Mouse (Mus musculus) midbrain, embryonic 13.5 days (tissue): Measurements from ENCODE around the gene Cyp3a57. TPM values are rescaled to one million over a fixed set of nuclear protein-coding genes. Genes with fewer than 3 reads are reported as not detected.

Source experiments
- ATAC-seq: fragments of 200-750 bp; cut with Nextera tagmentation; 2 replicates; pipeline ENCODE4 v1.8.0; 2017; ENCODE audit warnings: mild to moderate bottlenecking, moderate TSS enrichment, moderate library complexity
- H3K27ac ChIP-seq: fragments of 300-500 bp; sonication (generic); 2 replicates; pipeline ENCODE4 v1.5.1; 2015; ENCODE audit warnings: inconsistent platforms, mild to moderate bottlenecking, moderate library complexity
- H3K27me3 ChIP-seq: fragments of 300-500 bp; sonication (generic); 2 replicates; pipeline ENCODE4 v1.6.1; 2015; ENCODE audit warnings: mild to moderate bottlenecking, inconsistent platforms
- H3K36me3 ChIP-seq: fragments of 300-500 bp; sonication (generic); 2 replicates; pipeline ENCODE4 v1.6.1; 2015; ENCODE audit warnings: mild to moderate bottlenecking, inconsistent platforms
- H3K4me1 ChIP-seq: fragments of 300-500 bp; sonication (generic); replicated peaks from 2 replicates; pipeline ENCODE4 v1.6.1; 2015; ENCODE audit warnings: inconsistent platforms
- H3K4me2 ChIP-seq: fragments of 300-500 bp; sonication (generic); replicated peaks from 2 replicates; pipeline ENCODE4 v1.6.1; 2015; ENCODE audit warnings: moderate library complexity, mild to moderate bottlenecking, inconsistent platforms
- H3K4me3 ChIP-seq: fragments of 300-500 bp; sonication (generic); replicated peaks from 2 replicates; pipeline ENCODE4 v1.5.1; 2015; ENCODE audit warnings: mild to moderate bottlenecking, inconsistent platforms
- H3K9ac ChIP-seq: fragments of 300-500 bp; sonication (generic); replicated peaks from 2 replicates; pipeline ENCODE4 v1.6.1; 2015; ENCODE audit warnings: mild to moderate bottlenecking, inconsistent platforms
- H3K9me3 ChIP-seq: fragments of 300-500 bp; sonication (generic); 2 replicates; pipeline ENCODE4 v1.6.1; 2016; ENCODE audit warnings: mild to moderate bottlenecking, inconsistent platforms
- WGBS: fragments of 180-500 bp; shearing (Covaris S2); methylation state at CpG from one replicate; pipeline ENCODE4 v1.1.7; 2015; 5-methylcytosine and 5-hydroxymethylcytosine counted together
- polyA plus RNA-seq: library from polyadenylated mRNA; unstranded; fragments of >200 nt; fragmentation: Nextera tagmentation; extraction: Ambion mirVana; gene quantifications from 2 replicates; pipeline ENCODE4 v1.2.1, GENCODE M21; 2015

Gene Cyp3a57
- polyA plus RNA-seq, 1 experiment from 2014 or later = not detected

- H3K9ac ChIP-seq = no peak overlapping the region
- H3K9me3 ChIP-seq = peaks cover 28% of the 10 kb centered on the region
- H3K4me2 ChIP-seq = no peak overlapping the region
- H3K36me3 ChIP-seq = no peaks in the 10 kb centered on the region
- H3K27me3 ChIP-seq = no peaks in the 10 kb centered on the region
- ATAC-seq = no peak
- no peak overlapping the region for H3K4me3 ChIP-seq
- no peak overlapping the region for H3K27ac ChIP-seq
- no peaks in the 10 kb centered on the region for H3K4me1 ChIP-seq
Observed at GRCm38 (mm10) chr5:145431004-145431403, 85.9 kb downstream of the Cyp3a57 start.

- H3K4me2 ChIP-seq = no peak overlapping the region
- peaks cover 31% of the 10 kb centered on the region for H3K9me3 ChIP-seq
- no peak overlapping the region for H3K27ac ChIP-seq
- H3K9ac ChIP-seq = no peak overlapping the region
- H3K27me3 ChIP-seq = no peaks in the 10 kb centered on the region
- no peaks in the 10 kb centered on the region for H3K36me3 ChIP-seq
- H3K4me1 ChIP-seq = no peaks in the 10 kb centered on the region
- no peak overlapping the region for H3K4me3 ChIP-seq
- ATAC-seq = no peak
- WGBS = 82% methylated on average over 1 of the region's 1 CpGs
Observed at GRCm38 (mm10) chr5:145433688-145434087, 88.6 kb downstream of the Cyp3a57 start.

Other genes starting within 250 kb of the Cyp3a57 start
- 51.3 and 64.1 TPM in 2 replicates for gene Arpc1b, start 231.1 kb upstream of the Cyp3a57 start, polyA plus RNA-seq
- gene Pdap1, start 205.0 kb upstream of the Cyp3a57 start, polyA plus RNA-seq = 131 TPM in 2 replicates
- gene Bud31, start 204.9 kb upstream of the Cyp3a57 start, polyA plus RNA-seq = 228 and 231 TPM in 2 replicates
- gene Ptcd1, start 178.2 kb upstream of the Cyp3a57 start, polyA plus RNA-seq = 22.1 and 22.8 TPM in 2 replicates
- gene Cpsf4, start 178.1 kb upstream of the Cyp3a57 start, polyA plus RNA-seq = 57.2 and 58.9 TPM in 2 replicates
- gene Atp5j2, start 153.2 kb upstream of the Cyp3a57 start, polyA plus RNA-seq = 677 and 698 TPM in 2 replicates
- 13.8 and 15.0 TPM in 2 replicates for gene Zkscan14, start 143.4 kb upstream of the Cyp3a57 start, polyA plus RNA-seq
- 18.9 and 19.7 TPM in 2 replicates for gene Zkscan5, start 140.7 kb upstream of the Cyp3a57 start, polyA plus RNA-seq
- gene Zfp655, start 113.6 kb upstream of the Cyp3a57 start, polyA plus RNA-seq = 38.7 and 40.9 TPM in 2 replicates
- 0.95 and 1.00 TPM in 2 replicates for gene Zscan25, start 64.8 kb upstream of the Cyp3a57 start, polyA plus RNA-seq
- not detected in 2 replicates for gene Cyp3a16, start 124.4 kb downstream of the Cyp3a57 start, polyA plus RNA-seq
- not detected in 2 replicates for gene Cyp3a41b, start 239.5 kb downstream of the Cyp3a57 start, polyA plus RNA-seq